Mouse (Mus musculus) embryo, embryonic 11.5 days (tissue): ENCODE measurements around the gene Kmt2a.

Experiments
- DNase-seq: peaks from one replicate; pipeline ENCODE4 v3.0.0-alpha.2; 2012; ENCODE audit warnings: low read depth, low spot score

Kmt2a gene

GRCm38 (mm10) chr9:44881221-44881871 lies at the start of gene Kmt2a:
Gene Kmt2a (minus strand): TSS chr9:44881296.
- peak; percentile 96 for DNase-seq

GRCm38 (mm10) chr9:44921543-44921942 lies 40.4 kb upstream of the Kmt2a start:
- DNase-seq = no peak

- DNase-seq = no peak
Observed at GRCm38 (mm10) chr9:44921123-44921468, 40.0 kb upstream of the Kmt2a start.

DNA sequence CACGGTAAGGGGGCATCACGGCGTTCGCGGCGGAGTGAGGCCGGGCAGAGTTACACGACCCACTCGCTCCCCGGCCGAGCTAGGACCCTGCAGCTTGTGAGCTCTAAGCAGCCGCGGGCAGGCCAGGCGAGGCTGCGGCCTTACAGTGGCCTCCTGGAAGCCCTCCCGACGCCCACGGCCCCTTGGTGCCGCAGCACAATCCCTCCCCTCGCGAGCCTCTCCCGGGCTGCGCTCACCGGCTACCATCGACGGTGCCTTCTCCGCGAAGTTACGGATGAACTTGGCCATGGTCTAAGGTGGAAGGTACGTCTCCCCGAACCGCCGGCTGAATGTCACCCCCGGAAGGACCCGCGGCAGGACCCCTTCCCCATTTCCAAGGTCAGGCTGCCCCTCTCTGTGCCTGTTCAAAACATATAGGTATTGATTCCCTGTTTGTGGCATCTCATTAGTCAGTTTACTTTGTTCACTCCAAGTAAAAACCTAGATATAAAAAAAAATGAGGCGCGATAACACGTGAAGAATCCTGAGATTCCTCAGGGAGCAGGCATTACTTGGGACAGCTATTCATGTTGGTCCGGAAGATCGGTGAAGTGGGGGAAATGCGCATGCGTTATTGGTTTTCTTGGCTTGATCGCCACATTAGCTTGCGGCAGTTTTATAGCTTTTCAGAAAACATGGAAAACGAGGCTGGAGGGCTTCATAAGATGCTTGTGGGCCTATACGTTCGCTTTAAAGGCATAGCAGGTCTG lies 39.5 kb upstream of the Kmt2a start, which contains the start of gene Atp5l:
Gene Atp5l, minus strand, starts transcription at position 369 of the 749 bp plus-strand sequence.
- peak; percentile 90 for DNase-seq

GRCm38 (mm10) chr9:44919606-44920005 lies 38.5 kb upstream of the Kmt2a start:
- DNase-seq = no peak

GRCm38 (mm10) chr9:44916196-44916595 lies 35.1 kb upstream of the Kmt2a start:
- peak; percentile 11 for DNase-seq

- no peak for DNase-seq
Observed at GRCm38 (mm10) chr9:44914706-44915105, 33.6 kb upstream of the Kmt2a start.

DNA sequence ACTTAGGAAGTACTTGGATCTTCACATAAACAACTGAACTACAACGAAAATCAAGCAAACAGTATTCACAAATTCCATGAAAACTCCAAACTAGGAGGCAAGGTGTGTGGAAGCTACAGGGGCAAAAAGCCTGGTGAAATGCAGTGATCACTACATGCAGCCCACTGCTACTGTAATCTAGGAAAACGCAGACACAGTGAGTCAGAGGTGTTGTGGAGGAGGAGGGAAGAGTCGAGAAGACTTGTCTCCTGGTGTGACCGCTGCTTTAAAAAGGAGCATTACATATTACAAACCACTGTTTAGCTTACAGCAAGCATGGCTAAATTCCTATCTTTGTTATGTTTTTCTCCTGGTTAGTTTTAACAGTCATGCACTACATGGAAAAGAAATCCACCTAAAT lies 30.3 kb upstream of the Kmt2a start:
- DNase-seq = no peak

DNA sequence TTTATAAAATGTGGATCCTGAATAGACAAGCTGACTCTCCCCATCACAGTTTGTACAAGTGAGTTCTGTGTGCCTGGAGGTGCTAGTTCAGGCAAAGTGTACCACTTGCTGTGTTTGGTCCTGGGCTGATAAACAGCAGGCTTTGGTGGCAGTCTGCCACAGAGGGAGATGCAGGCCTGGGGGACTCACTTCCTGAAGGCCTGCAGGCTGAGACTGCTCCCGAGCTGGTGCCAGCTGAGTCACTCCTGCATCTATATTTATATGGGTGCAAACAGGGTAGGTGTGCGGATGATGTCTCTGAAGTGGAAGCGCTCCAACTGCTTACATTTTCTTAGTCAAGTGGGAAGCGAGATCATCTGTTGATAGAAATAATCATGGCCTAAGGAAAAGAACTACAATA lies 24.5 kb upstream of the Kmt2a start:
- no peak for DNase-seq

DNA sequence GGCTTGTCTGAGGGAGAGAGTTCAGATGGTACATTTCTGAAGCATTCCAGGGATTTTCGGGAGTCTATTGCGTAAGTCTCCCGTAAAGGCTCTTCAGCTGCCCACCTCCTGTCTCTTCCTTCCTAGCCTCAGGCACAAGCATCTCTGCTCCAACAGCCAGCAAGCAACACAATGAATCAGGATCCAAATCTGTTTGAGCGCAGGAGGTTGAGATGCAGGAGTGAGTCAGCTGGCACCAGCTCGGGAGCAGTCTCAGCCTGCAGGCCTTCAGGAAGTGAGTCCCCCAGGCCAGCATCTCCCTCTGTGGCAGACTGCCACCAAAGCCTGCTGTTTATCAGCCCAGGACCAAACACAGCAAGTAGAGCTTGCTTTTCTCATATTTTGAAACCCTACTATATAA lies 23.9 kb upstream of the Kmt2a start:
- no peak for DNase-seq

DNA sequence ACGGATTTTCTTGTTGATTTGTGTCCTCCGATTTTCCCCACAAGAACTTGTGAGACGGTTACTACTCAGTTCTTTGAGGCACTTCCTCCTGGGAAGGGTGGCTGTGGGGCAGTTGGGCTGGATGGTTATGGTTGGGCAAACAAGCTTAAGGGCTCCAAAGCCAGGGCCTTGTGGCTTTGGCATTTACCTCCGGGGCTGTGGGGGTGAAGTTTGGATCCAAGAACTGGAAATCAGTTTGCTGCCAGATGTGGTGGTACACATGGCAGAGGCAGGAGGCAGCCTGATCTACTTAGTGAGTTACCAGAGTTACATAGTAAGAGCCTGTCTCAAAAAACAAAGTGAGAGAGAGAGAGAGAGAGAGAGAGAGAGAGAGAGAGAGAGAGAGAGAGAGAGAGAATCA lies 22.8 kb upstream of the Kmt2a start:
- no peak for DNase-seq

DNA sequence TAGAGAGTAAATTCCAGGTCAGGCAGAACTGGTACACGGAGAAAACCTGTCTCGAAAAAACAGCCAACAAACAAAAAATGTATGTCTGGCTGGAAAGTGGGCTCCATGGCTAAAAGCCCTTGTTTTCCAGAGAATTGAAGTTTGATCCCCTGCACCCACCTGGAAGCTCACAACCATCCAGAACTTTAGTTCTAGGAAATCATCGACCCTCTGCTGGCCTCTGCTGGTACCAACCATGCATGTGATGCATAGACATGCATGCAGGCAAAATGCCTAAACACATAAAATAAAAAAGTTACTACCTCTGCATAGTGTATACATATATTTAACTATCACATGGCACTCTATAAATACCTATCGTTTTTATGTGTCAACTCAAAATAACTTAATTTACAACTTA lies 19.3 kb upstream of the Kmt2a start:
- DNase-seq = no peak

GRCm38 (mm10) chr9:44899716-44900115 lies 18.6 kb upstream of the Kmt2a start:
- DNase-seq = no peak

DNA sequence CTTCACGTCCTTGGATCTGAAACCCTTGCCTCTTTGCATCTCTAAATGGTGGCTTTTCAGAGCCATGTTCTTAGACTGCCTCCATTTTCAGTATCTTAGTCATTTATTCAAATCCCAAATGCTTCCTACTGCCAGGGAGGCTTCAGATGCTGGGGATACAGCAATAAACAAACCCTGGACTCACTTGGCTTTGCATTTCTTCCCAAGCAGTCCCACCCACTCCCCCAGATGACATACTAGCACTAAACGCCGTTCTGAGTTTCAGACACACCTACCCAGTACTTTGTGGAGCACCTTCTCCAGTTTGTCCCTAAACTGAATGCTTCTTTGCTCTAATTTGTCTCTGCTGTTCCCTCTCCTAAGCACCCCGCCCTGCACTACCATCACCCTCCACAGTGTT lies 15.9 kb upstream of the Kmt2a start:
- no peak for DNase-seq

DNA sequence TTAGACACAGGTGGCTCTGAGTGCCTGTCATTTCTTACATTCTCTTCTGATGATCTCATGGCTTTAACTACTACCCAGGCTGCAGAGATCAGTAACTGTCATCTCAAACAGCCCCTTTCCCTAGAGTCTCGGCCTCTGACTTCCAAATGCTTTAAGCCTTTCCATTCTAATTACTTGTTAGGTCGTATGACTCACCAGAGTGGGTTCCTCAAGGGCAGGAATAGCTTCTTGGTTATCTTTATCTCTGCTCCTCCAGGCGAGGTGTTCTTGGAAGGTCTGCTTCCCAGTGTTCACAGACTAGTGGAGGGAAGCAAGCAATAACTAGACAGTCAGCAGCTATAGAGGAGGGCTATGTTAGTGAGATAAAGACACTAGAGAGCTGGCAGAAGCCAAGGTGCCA lies 11.6 kb upstream of the Kmt2a start:
- no peak for DNase-seq

DNA sequence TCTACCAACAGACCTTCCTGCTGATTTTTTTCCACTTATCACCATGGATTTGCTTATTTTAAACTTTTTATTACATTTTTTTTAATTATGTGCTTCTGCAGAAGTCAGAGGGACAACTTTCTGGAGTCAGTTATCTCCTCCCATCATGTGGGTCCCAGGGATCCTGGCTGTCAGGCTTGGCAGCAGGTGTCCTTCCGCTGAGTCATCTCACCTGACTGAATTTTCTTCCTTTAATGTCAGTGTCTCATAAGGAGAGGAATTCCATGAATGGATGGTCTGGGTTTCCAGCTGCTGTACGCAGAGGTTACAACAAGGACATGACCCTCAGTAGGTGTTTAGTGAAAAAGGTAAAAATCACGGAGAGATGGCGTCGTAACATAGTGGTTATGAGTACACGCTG lies 10.1 kb upstream of the Kmt2a start:
- no peak for DNase-seq

DNA sequence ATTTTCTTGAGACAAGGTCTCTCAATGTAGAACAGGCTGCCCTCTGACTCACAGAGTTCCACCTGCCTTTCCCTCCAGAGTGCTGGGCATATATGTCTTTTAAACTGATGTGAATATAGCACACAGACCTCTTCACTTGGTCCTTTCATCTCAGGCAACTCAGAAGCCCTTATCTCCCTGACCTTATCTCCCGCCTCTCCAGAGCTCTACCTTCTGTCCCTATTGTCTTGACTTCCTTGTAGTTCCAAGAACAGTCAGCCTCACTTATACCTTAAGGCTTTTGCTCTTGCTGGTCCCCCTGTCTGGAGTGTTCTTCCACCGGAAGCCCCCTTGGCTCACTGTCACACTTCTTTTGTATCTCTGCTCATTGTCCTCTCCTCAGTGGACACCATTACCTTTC lies 9.0 kb upstream of the Kmt2a start:
- no peak for DNase-seq

- DNase-seq = no peak
Observed at GRCm38 (mm10) chr9:44888114-44888624, 7.1 kb upstream of the Kmt2a start.

GRCm38 (mm10) chr9:44882981-44883569 lies 2.0 kb upstream of the Kmt2a start:
- DNase-seq = no peak

- peak; percentile 51 for DNase-seq
Observed at GRCm38 (mm10) chr9:44882436-44882980, 1.4 kb upstream of the Kmt2a start.

DNA sequence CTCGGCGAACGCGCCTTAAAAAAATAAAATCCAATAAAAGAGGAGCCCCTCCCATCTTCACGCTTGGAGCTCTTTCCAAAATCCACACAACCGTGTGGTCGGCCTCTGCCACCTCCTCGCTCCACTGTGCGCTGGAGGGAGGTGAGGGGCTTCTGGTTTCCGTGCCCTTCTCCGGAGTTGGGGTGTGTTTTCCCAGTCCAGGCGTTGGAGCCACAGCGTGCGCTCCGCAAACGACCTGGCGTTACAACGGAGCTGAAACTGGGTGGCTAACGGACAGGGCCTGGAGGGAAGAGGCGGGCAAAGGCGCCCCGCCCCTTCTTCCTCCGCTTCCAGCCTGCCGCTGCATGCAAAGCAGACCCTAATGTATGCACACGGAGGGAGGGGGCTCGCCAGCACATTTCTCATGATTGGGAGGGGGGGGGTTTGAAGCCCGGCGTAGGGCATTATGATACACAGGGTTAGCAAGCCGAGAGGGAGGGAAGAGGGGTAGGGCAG lies 892 bp upstream of the Kmt2a start:
- peak; percentile 77 for DNase-seq
